Mouse (Mus musculus): ENCODE data around the gene Fars2. TPM values are rescaled to one million over a fixed set of nuclear protein-coding genes. Genes with fewer than 3 reads are reported as not detected.

Gene Fars2
- total and polyA plus RNA-seq, 2 experiments from 2014 or later: 21.5 to 34.6 TPM

DNA sequence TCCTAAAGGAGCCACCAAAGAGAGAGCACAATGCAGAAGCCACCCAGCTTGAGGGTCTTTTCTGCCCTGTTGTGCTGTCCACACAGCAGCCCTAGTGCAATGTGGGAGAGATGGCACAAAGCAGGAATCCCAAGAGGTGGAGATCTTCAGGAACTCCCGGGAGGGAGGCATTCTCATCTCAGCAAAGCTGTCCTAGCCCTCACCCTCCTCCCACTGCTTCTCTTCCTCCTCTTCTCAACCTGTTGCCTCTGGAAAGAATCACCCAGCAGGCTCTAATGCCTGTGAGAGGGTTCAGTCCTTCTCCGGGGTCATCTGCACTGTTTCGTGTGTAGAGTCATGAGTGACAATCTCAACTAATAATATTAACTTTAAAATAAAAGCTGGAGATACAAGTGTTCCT is 386.3 kb downstream of the Fars2 start:
- 87% methylated on average over 3 of the region's 3 CpGs for WGBS

DNA sequence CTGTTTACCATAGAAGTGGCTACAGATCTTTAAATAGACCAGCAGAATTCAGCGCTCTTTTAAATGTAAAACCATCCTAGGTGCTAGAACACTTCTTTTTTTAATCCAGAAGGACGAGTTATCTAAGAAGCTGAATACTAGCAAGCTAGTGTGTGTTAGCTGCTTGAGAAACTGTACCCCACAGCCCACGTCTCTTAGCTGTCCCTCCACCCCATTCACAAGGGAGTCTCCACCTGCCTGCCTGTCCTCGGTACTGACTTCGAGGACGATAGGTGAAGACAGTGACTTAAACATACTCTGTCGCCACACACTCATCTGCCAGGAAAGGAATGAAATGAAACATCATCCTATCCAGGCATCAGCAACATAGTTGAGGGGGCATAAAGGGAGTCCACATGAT is 386.8 kb downstream of the Fars2 start:
- H3K4me2 ChIP-seq (ENCODE audit: low read depth, low read length): no peak overlapping the region
- WGBS: 94% methylated on average over 7 of the region's 7 CpGs
- no peak overlapping the region for H3K4me3 ChIP-seq (ENCODE audit: low read length)
- no peaks in the 10 kb centered on the region for H3K4me1 ChIP-seq (ENCODE audit: insufficient read depth, low read length)
- no peak overlapping the region for H3K27ac ChIP-seq
- H3K36me3 ChIP-seq (ENCODE audit: insufficient read depth, low read length): no peaks in the 10 kb centered on the region
- no peak for TF ChIP-seq CTCF (IDR thresholded peaks at IDR 0.05; ENCODE audit: low read depth)
- H3K9me3 ChIP-seq (ENCODE audit: low read length): no peaks in the 10 kb centered on the region
- no peak for ATAC-seq
- no peaks in the 10 kb centered on the region for H3K27me3 ChIP-seq (ENCODE audit: insufficient read depth, low read length)
- DNase-seq (ENCODE audit: low spot score): no peak
- no peak overlapping the region for H3K9ac ChIP-seq (replicated peaks; ENCODE audit: low read length)

More for the DNA sequence above, 386.3 kb downstream of the Fars2 start:
- no peak overlapping the region for H3K9ac ChIP-seq (replicated peaks; ENCODE audit: low read length)
- H3K4me2 ChIP-seq (ENCODE audit: low read depth, low read length): no peak overlapping the region
- H3K27me3 ChIP-seq (ENCODE audit: insufficient read depth, low read length): no peaks in the 10 kb centered on the region
- H3K9me3 ChIP-seq (ENCODE audit: low read length): no peaks in the 10 kb centered on the region
- H3K4me1 ChIP-seq (ENCODE audit: insufficient read depth, low read length): no peaks in the 10 kb centered on the region
- ATAC-seq (no peak), DNase-seq (ENCODE audit: low spot score) (no peak)
- H3K36me3 ChIP-seq (ENCODE audit: insufficient read depth, low read length): no peaks in the 10 kb centered on the region
- H3K27ac ChIP-seq: no peak overlapping the region
- TF ChIP-seq CTCF (IDR thresholded peaks at IDR 0.05; ENCODE audit: low read depth): no peak
- H3K4me3 ChIP-seq (ENCODE audit: low read length): no peak overlapping the region

DNA sequence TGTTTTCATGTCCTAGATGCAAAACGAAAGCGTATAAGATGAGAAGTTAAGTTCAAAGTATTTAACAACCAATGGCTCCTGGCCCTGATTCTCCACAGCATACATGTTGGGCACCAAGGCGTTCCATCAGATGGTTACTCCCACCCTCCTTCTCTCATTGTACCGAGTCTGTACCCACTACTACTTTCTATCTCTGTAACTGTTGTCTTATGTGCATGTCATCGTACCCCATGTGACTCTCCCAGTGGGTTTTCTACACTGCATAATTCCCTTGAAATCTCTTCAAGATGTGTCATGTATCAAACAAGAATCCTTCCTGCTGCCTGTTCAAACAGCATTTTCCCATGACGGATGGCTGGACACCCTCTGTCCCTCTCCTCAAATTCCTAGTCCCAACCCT is 388.5 kb downstream of the Fars2 start:
- no peaks in the 10 kb centered on the region for H3K4me1 ChIP-seq (ENCODE audit: insufficient read depth, low read length)
- H3K36me3 ChIP-seq (ENCODE audit: insufficient read depth, low read length): no peaks in the 10 kb centered on the region
- no peak overlapping the region for H3K4me2 ChIP-seq (ENCODE audit: low read depth, low read length)
- H3K4me3 ChIP-seq (ENCODE audit: low read length): no peak overlapping the region
- 92% methylated on average over 6 of the region's 6 CpGs for WGBS
- no peaks in the 10 kb centered on the region for H3K27me3 ChIP-seq (ENCODE audit: insufficient read depth, low read length)
- no peak for TF ChIP-seq CTCF (IDR thresholded peaks at IDR 0.05; ENCODE audit: low read depth)
- H3K9ac ChIP-seq (replicated peaks; ENCODE audit: low read length): no peak overlapping the region
- no peak overlapping the region for H3K27ac ChIP-seq
- no peak for DNase-seq (ENCODE audit: low spot score)
- ATAC-seq: no peak
- H3K9me3 ChIP-seq (ENCODE audit: low read length): no peaks in the 10 kb centered on the region

DNA sequence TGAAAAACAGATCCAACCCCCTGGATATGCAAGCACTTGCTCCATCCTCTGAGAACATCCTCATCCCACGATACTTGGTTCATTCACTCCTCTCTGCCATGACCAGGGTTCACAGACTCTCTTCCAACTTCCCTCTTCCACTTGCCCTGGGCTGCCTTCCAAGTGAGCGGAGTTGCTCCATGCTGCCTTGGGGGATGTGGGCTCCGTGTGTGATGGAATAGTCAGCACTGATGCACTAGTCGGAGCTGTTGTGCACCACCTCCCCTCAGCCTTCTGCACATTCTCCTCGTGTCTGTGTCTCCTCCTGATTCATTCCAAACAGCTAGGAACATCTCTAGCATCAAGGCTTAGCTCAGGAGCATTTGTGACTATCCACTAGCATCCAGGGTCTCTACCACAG is 389.1 kb downstream of the Fars2 start:
- WGBS: 64% methylated on average over 5 of the region's 5 CpGs
- Histone ChIP-seq H3K9me3 (ENCODE audit: low read length) (no peaks in the 10 kb centered on the region), H3K4me1 (ENCODE audit: insufficient read depth, low read length) (no peaks in the 10 kb centered on the region), H3K27me3 (ENCODE audit: insufficient read depth, low read length) (no peaks in the 10 kb centered on the region), H3K27ac (no peak overlapping the region), H3K36me3 (ENCODE audit: insufficient read depth, low read length) (no peaks in the 10 kb centered on the region), H3K4me2 (ENCODE audit: low read depth, low read length) (no peak overlapping the region), H3K4me3 (ENCODE audit: low read length) (no peak overlapping the region), H3K9ac (replicated peaks; ENCODE audit: low read length) (no peak overlapping the region)
- TF ChIP-seq CTCF (IDR thresholded peaks at IDR 0.05; ENCODE audit: low read depth): no peak
- no peak for ATAC-seq
- peak; percentile 48 for DNase-seq (ENCODE audit: low spot score)

DNA sequence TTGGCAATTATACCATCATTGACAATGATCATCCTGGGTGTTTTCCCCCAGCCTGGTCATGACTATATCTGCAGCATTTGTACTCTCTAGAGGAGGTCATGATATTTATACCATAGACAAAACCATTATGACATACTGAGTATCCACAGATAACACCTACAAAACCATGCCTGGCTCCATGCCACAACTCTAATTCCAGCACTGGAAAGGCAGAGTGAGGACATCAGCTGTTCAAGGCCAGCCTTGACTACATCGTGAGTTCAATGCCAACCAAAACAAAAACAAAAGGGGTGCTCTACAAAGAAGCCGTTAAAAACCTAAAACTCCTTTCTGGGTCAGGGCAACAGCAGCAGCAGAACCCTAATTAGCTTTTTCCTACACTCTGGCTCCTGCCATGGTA is 392.9 kb downstream of the Fars2 start:
- H3K4me3 ChIP-seq (ENCODE audit: low read length): no peak overlapping the region
- DNase-seq (ENCODE audit: low spot score): no peak
- no peak overlapping the region for H3K27ac ChIP-seq
- H3K4me2 ChIP-seq (ENCODE audit: low read depth, low read length): no peak overlapping the region
- TF ChIP-seq CTCF (IDR thresholded peaks at IDR 0.05; ENCODE audit: low read depth): no peak
- no peaks in the 10 kb centered on the region for H3K27me3 ChIP-seq (ENCODE audit: insufficient read depth, low read length)
- no peak for ATAC-seq
- WGBS: 78% methylated on average over 2 of the region's 2 CpGs
- H3K4me1 ChIP-seq (ENCODE audit: insufficient read depth, low read length): no peaks in the 10 kb centered on the region
- no peak overlapping the region for H3K9ac ChIP-seq (replicated peaks; ENCODE audit: low read length)
- H3K36me3 ChIP-seq (ENCODE audit: insufficient read depth, low read length): no peaks in the 10 kb centered on the region
- no peaks in the 10 kb centered on the region for H3K9me3 ChIP-seq (ENCODE audit: low read length)

DNA sequence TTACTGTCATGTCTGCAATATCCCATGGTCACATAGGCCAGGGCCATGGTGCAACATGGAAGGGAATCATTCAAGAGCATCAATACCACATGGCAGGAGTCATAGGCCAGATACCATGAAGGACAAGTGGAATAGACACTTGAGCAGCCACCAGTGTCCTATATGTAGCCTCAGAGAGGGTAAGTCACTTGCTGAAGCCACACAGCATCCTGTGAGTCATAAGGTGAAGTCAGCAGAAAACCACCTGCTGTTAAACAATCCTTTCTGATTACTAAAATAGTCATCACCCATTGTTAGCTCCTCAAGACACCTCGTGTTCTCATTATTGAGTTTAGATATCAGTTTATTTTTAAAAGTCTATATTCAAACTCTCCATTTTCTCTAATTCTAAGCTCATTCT is 395.9 kb downstream of the Fars2 start:
- Histone ChIP-seq H3K27ac (no peak overlapping the region), H3K9me3 (ENCODE audit: low read length) (no peaks in the 10 kb centered on the region), H3K4me1 (ENCODE audit: insufficient read depth, low read length) (no peaks in the 10 kb centered on the region), H3K4me3 (ENCODE audit: low read length) (no peak overlapping the region), H3K9ac (replicated peaks; ENCODE audit: low read length) (no peak overlapping the region), H3K27me3 (ENCODE audit: insufficient read depth, low read length) (no peaks in the 10 kb centered on the region), H3K4me2 (ENCODE audit: low read depth, low read length) (no peak overlapping the region), H3K36me3 (ENCODE audit: insufficient read depth, low read length) (no peaks in the 10 kb centered on the region)
- DNase-seq (ENCODE audit: low spot score) (no peak), ATAC-seq (no peak)
- no peak for TF ChIP-seq CTCF (IDR thresholded peaks at IDR 0.05; ENCODE audit: low read depth)
- 90% methylated on average over 1 of the region's 1 CpGs for WGBS

DNA sequence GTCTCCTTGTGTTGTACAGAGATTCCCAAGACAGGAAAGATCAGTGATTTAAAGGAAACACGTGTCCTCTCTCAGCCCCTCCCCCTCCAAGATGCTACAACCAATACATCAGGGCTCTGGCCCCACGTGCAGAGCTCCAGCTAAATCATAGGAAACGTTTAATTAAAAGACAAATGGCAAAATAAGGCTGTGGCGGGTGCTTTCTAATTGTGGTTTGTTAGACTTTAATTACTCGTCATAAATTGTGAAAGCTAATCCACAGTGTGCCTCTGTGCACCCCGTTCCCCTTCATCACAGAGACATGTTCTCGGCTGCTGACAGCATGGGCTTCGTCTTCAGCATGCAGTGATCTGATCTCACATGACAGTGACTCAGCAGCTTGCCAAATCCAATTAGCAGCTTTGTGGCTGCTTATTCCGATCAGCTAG is 400.9 kb downstream of the Fars2 start:
- no peaks in the 10 kb centered on the region for H3K27me3 ChIP-seq (ENCODE audit: insufficient read depth, low read length)
- WGBS: 25% methylated on average over 9 of the region's 9 CpGs
- H3K4me1 ChIP-seq (ENCODE audit: insufficient read depth, low read length): no peaks in the 10 kb centered on the region
- DNase-seq (ENCODE audit: low spot score) (peak; percentile 83), ATAC-seq (peak; percentile 91)
- TF ChIP-seq CTCF (IDR thresholded peaks at IDR 0.05; ENCODE audit: low read depth): no peak
- H3K9ac ChIP-seq (replicated peaks; ENCODE audit: low read length): no peak overlapping the region
- H3K4me2 ChIP-seq (ENCODE audit: low read depth, low read length): peak overlapping the region; percentile 8; the same call in 1 of the 2 replicates
- H3K4me3 ChIP-seq (ENCODE audit: low read length): no peak overlapping the region
- H3K27ac ChIP-seq: peak overlapping the region; percentile 45; the same call in 1 of the 2 replicates
- H3K36me3 ChIP-seq (ENCODE audit: insufficient read depth, low read length): no peaks in the 10 kb centered on the region
- no peaks in the 10 kb centered on the region for H3K9me3 ChIP-seq (ENCODE audit: low read length)

All from hindbrain, postnatal 0 days (tissue).